Mouse (Mus musculus) kidney, adult 2 months (tissue): ENCODE results near the gene H2-Oa.

Experiments used
- CTCF ChIP-seq: fragments of 200-500 bp; conservative IDR thresholded peaks from 2 replicates; pipeline ENCODE4 v1.5.1; 2011; ENCODE audit warnings: low read depth, mild to moderate bottlenecking, control low read depth, low read length, moderate library complexity, mixed read lengths; ENCODE audit not compliant: insufficient read depth, insufficient read length
- POLR2A ChIP-seq: fragments of 200-500 bp; IDR thresholded peaks from one replicate; pipeline ENCODE4 v1.6.1; 2011; ENCODE audit warnings: low read depth, low read length, control low read depth

- TF ChIP-seq CTCF (no peak), POLR2A (no peak)
Measured at GRCm38 (mm10) chr17:34124649-34125048, 32.5 kb downstream of the H2-Oa start.
